Mouse (Mus musculus): ENCODE results near the gene Atp13a5.

GRCm38 (mm10) chr16:29320717-29321116 is 57.8 kb downstream of the Atp13a5 start:
- TF ChIP-seq POLR2A (IDR thresholded peaks at IDR 0.05; ENCODE audit: borderline replicate concordance, extremely low read depth, insufficient read depth, insufficient read length, poor library complexity, severe bottlenecking), result no peak
- TF ChIP-seq CTCF (IDR thresholded peaks at IDR 0.05; ENCODE audit: borderline replicate concordance, extremely low read depth, insufficient read depth, insufficient read length), result no peak
